Mouse (Mus musculus): Measurements from ENCODE around the gene Trp53i11. TPM values are rescaled to one million over a fixed set of nuclear protein-coding genes. Genes with fewer than 3 reads are reported as not detected.
A peak's percentile ranks its signal among the peaks of the same experiment; 100 is the strongest.

Trp53i11 gene
- polyA plus RNA-seq, 1 experiment: 31.2 TPM

- Histone ChIP-seq H3K9me3 (replicated peaks; ENCODE audit: control insufficient read depth, insufficient read depth, low read length, poor library complexity, severe bottlenecking) (no peaks in the 10 kb centered on the region), H3K27ac (ENCODE audit: insufficient read depth, low read length) (no peak overlapping the region), H3K27me3 (ENCODE audit: control insufficient read depth, insufficient read depth, low read length, poor library complexity, severe bottlenecking) (no peaks in the 10 kb centered on the region), H3K36me3 (ENCODE audit: control insufficient read depth, insufficient read depth, low read length, poor library complexity, severe bottlenecking) (no peaks in the 10 kb centered on the region), H3K4me3 (ENCODE audit: low read depth, low read length) (no peak overlapping the region), H3K9ac (ENCODE audit: low read depth, poor library complexity, severe bottlenecking) (no peak overlapping the region), H3K4me1 (ENCODE audit: control insufficient read depth, insufficient read depth, low read length) (no peaks in the 10 kb centered on the region)
- TF ChIP-seq POLR2A (IDR thresholded peaks at IDR 0.05; ENCODE audit: insufficient read depth, low read length) (no peak), CTCF (IDR thresholded peaks at IDR 0.05; ENCODE audit: low read depth, low read length) (no peak), EP300 (IDR thresholded peaks at IDR 0.05; ENCODE audit: insufficient read depth, low read depth, low read length) (no peak)
Measured at GRCm38 (mm10) chr2:93219576-93219975, 32.2 kb downstream of the Trp53i11 start.

GRCm38 (mm10) chr2:93220447-93220846 is 33.1 kb downstream of the Trp53i11 start:
- H3K4me1 ChIP-seq (ENCODE audit: control insufficient read depth, insufficient read depth, low read length): no peaks in the 10 kb centered on the region
- no peaks in the 10 kb centered on the region for H3K9me3 ChIP-seq (replicated peaks; ENCODE audit: control insufficient read depth, insufficient read depth, low read length, poor library complexity, severe bottlenecking)
- no peak overlapping the region for H3K9ac ChIP-seq (ENCODE audit: low read depth, poor library complexity, severe bottlenecking)
- H3K27ac ChIP-seq (ENCODE audit: insufficient read depth, low read length): no peak overlapping the region
- no peaks in the 10 kb centered on the region for H3K36me3 ChIP-seq (ENCODE audit: control insufficient read depth, insufficient read depth, low read length, poor library complexity, severe bottlenecking)
- no peak overlapping the region for H3K4me3 ChIP-seq (ENCODE audit: low read depth, low read length)
- no peaks in the 10 kb centered on the region for H3K27me3 ChIP-seq (ENCODE audit: control insufficient read depth, insufficient read depth, low read length, poor library complexity, severe bottlenecking)
- TF ChIP-seq EP300 (IDR thresholded peaks at IDR 0.05; ENCODE audit: insufficient read depth, low read depth, low read length) (no peak), POLR2A (IDR thresholded peaks at IDR 0.05; ENCODE audit: insufficient read depth, low read length) (no peak), CTCF (IDR thresholded peaks at IDR 0.05; ENCODE audit: low read depth, low read length) (peak; percentile 28)

- TF ChIP-seq POLR2A (IDR thresholded peaks at IDR 0.05; ENCODE audit: insufficient read depth, low read length): no peak
- no peak for TF ChIP-seq EP300 (IDR thresholded peaks at IDR 0.05; ENCODE audit: insufficient read depth, low read depth, low read length)
- TF ChIP-seq CTCF (IDR thresholded peaks at IDR 0.05; ENCODE audit: low read depth, low read length): no peak
- no peaks in the 10 kb centered on the region for H3K4me1 ChIP-seq (ENCODE audit: control insufficient read depth, insufficient read depth, low read length)
Measured at GRCm38 (mm10) chr2:93223463-93223862, 36.1 kb downstream of the Trp53i11 start.

GRCm38 (mm10) chr2:93226606-93227595 is 39.6 kb downstream of the Trp53i11 start:
- no peak overlapping the region for H3K27ac ChIP-seq (ENCODE audit: insufficient read depth, low read length)
- no peaks in the 10 kb centered on the region for H3K9me3 ChIP-seq (replicated peaks; ENCODE audit: control insufficient read depth, insufficient read depth, low read length, poor library complexity, severe bottlenecking)
- no peaks in the 10 kb centered on the region for H3K27me3 ChIP-seq (ENCODE audit: control insufficient read depth, insufficient read depth, low read length, poor library complexity, severe bottlenecking)
- no peak overlapping the region for H3K9ac ChIP-seq (ENCODE audit: low read depth, poor library complexity, severe bottlenecking)
- no peaks in the 10 kb centered on the region for H3K4me1 ChIP-seq (ENCODE audit: control insufficient read depth, insufficient read depth, low read length)
- TF ChIP-seq POLR2A (IDR thresholded peaks at IDR 0.05; ENCODE audit: insufficient read depth, low read length): no peak
- TF ChIP-seq CTCF (IDR thresholded peaks at IDR 0.05; ENCODE audit: low read depth, low read length): peak; percentile 95
- no peaks in the 10 kb centered on the region for H3K36me3 ChIP-seq (ENCODE audit: control insufficient read depth, insufficient read depth, low read length, poor library complexity, severe bottlenecking)
- H3K4me3 ChIP-seq (ENCODE audit: low read depth, low read length): no peak overlapping the region

More at GRCm38 (mm10) chr2:93223463-93223862, 36.1 kb downstream of the Trp53i11 start:
- Histone ChIP-seq H3K27ac (ENCODE audit: insufficient read depth, low read length) (no peak overlapping the region), H3K9ac (ENCODE audit: low read depth, poor library complexity, severe bottlenecking) (no peak overlapping the region), H3K4me3 (ENCODE audit: low read depth, low read length) (no peak overlapping the region), H3K27me3 (ENCODE audit: control insufficient read depth, insufficient read depth, low read length, poor library complexity, severe bottlenecking) (no peaks in the 10 kb centered on the region), H3K9me3 (replicated peaks; ENCODE audit: control insufficient read depth, insufficient read depth, low read length, poor library complexity, severe bottlenecking) (no peaks in the 10 kb centered on the region), H3K36me3 (ENCODE audit: control insufficient read depth, insufficient read depth, low read length, poor library complexity, severe bottlenecking) (no peaks in the 10 kb centered on the region)

GRCm38 (mm10) chr2:93227713-93228479 is 40.5 kb downstream of the Trp53i11 start:
- Histone ChIP-seq H3K4me3 (ENCODE audit: low read depth, low read length) (no peak overlapping the region), H3K9me3 (replicated peaks; ENCODE audit: control insufficient read depth, insufficient read depth, low read length, poor library complexity, severe bottlenecking) (no peaks in the 10 kb centered on the region), H3K27me3 (ENCODE audit: control insufficient read depth, insufficient read depth, low read length, poor library complexity, severe bottlenecking) (no peaks in the 10 kb centered on the region), H3K27ac (ENCODE audit: insufficient read depth, low read length) (no peak overlapping the region), H3K36me3 (ENCODE audit: control insufficient read depth, insufficient read depth, low read length, poor library complexity, severe bottlenecking) (no peaks in the 10 kb centered on the region), H3K9ac (ENCODE audit: low read depth, poor library complexity, severe bottlenecking) (no peak overlapping the region), H3K4me1 (ENCODE audit: control insufficient read depth, insufficient read depth, low read length) (no peaks in the 10 kb centered on the region)
- TF ChIP-seq EP300 (IDR thresholded peaks at IDR 0.05; ENCODE audit: insufficient read depth, low read depth, low read length) (no peak), CTCF (IDR thresholded peaks at IDR 0.05; ENCODE audit: low read depth, low read length) (no peak), POLR2A (IDR thresholded peaks at IDR 0.05; ENCODE audit: insufficient read depth, low read length) (no peak)
